Mouse (Mus musculus) spleen, adult 2 months (tissue): Measurements from ENCODE around the gene Ttc13.

Experiments used
- CTCF ChIP-seq: fragments of 200-500 bp; IDR thresholded peaks from 2 replicates; pipeline ENCODE4 v1.5.1; 2011; ENCODE audit warnings: mild to moderate bottlenecking, inconsistent platforms; ENCODE audit not compliant: insufficient read depth, insufficient read length, insufficient replicate concordance; ENCODE audit errors: extremely low read depth
- POLR2A ChIP-seq: fragments of 200-500 bp; IDR thresholded peaks from 2 replicates; pipeline ENCODE4 v1.6.1; 2011; ENCODE audit warnings: low read depth, low read length, inconsistent platforms

DNA sequence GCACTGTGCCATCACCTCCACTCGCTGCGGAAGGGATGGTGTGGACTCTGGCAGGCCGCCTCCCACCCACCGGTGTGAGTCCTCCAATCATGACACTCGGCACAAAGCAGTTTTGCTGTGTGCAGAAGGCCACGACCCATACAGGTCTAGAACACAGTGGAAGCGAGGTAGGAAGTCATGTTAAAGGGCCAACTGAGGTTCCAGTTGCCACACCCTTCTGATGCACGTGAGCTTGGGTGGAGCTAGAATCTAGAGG is 86.6 kb downstream of the Ttc13 start:
- no peak for TF ChIP-seq CTCF
- no peak for TF ChIP-seq POLR2A
